In the genomic region with DNA sequence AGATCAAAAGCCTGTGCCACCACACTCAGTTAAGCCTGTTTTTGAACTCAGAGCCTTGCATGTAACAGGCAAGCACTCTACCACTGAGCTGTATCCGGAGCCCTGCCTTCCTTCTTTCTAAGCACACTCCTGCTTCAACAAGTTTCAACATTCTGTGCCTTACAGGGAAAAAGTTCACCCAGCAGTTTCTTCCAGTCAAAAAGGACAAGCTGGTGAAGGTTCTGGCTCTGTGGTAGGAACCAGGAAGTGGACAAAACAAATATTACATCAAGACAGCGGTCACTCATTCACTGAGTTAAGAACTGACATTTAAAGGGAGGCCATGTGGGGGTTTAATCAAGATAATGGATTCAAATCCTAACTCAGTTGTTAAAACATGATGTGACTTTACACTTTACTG, we compare ENCODE assay signal across 30 mouse cellular contexts. TPM values are rescaled to one million over a fixed set of nuclear protein-coding genes. Genes with fewer than 3 reads are reported as not detected.
DNase-seq lines count a peak whose midpoint lies in the region; ATAC-seq and TF ChIP-seq lines count a peak whose summit lies in the region.
"Had no signal": no experiment of that assay in that cellular context is flagged by ENCODE, and none has a peak within 500 bp of the region (broad histone marks: within the 10 kb centered on the region; RNA-seq: fewer than 3 reads in every experiment).

No protein-coding gene starts in this region.

- no peak overlapping the region for H3K4me3 ChIP-seq in lung, postnatal 0 days (ENCODE audit: low read depth, low read length)
- H3K4me3 ChIP-seq in lung, adult 2 months (replicated peaks; ENCODE audit: extremely low read depth, low read depth, low read length), result no peak overlapping the region
- H3K4me3 ChIP-seq in thymus, adult 2 months (ENCODE audit: control insufficient read depth, insufficient read depth, low read length), result no peak overlapping the region
- H3K4me3 ChIP-seq: forebrain, embryonic 13.5 days; gastrocnemius, adult 2 months; heart, adult 2 months; heart, embryonic 12.5 days; hindbrain, embryonic 13.5 days; limb, embryonic 10.5 days; limb, embryonic 15.5 days; liver, embryonic 13.5 days; midbrain, embryonic 13.5 days had no signal

- H3K9ac ChIP-seq in lung, postnatal 0 days (replicated peaks; ENCODE audit: low read depth), result no peak overlapping the region
- H3K9ac ChIP-seq: forebrain, embryonic 13.5 days; heart, embryonic 12.5 days; hindbrain, embryonic 13.5 days; limb, embryonic 15.5 days; liver, embryonic 13.5 days; midbrain, embryonic 13.5 days had no signal

- TF ChIP-seq POLR2A in lung, adult 2 months (IDR thresholded peaks at IDR 0.05; ENCODE audit: borderline replicate concordance, extremely low read depth, low read depth, low read length), result no peak
- no peak for TF ChIP-seq POLR2A in thymus, adult 2 months (IDR thresholded peaks at IDR 0.05; ENCODE audit: control insufficient read depth, extremely low read depth, insufficient read depth, low read length, poor library complexity)

- DNase-seq in lung, postnatal 0 days (ENCODE audit: low spot score), result peak; percentile 61
- DNase-seq in lung, adult 2 months, result no peak
- DNase-seq in thymus, adult 2 months, result peak; percentile 8
- DNase-seq in thymus, postnatal 10 days (ENCODE audit: low spot score in 2 of 2), result no peak
- DNase-seq in naive thymus-derived CD4-positive, alpha-beta T cell, adult 2 months (ENCODE audit: low read depth), result peak; percentile 46
- no peak for DNase-seq in cerebellum, adult 9-11 months
- DNase-seq in frontal cortex, postnatal 14 days (ENCODE audit: low spot score in 2 of 2), result no peak
- DNase-seq: adrenal gland, adult 2 months; adrenal gland, postnatal 36 days; cerebellum, adult 2 months; cerebellum, postnatal 36 days; gastrocnemius, adult 2 months; gastrocnemius, postnatal 36 days; heart, adult 2 months; heart, postnatal 4 days; kidney, adult 8-10 months; kidney, postnatal 4 days; layer of hippocampus, postnatal 36 days; liver, embryonic 13.5 days; thymus, postnatal 36 days had no signal

- 50% methylated on average over 2 of the region's 2 CpGs for WGBS in lung, postnatal 0 days
- WGBS in lung, adult 2 months, result 53% methylated on average over 2 of the region's 2 CpGs
- WGBS in thymus, adult 2 months, result 66% methylated on average over 2 of the region's 2 CpGs

- TF ChIP-seq EP300 in lung, postnatal 0 days (IDR thresholded peaks at IDR 0.05), result no peak

- no peak overlapping the region for H3K27ac ChIP-seq in lung, postnatal 0 days (ENCODE audit: low read length)
- H3K27ac ChIP-seq in thymus, adult 2 months (ENCODE audit: control insufficient read depth, insufficient read depth, low read length), result no peak overlapping the region
- H3K27ac ChIP-seq: forebrain, embryonic 13.5 days; gastrocnemius, adult 2 months; heart, adult 2 months; hindbrain, embryonic 13.5 days; kidney, postnatal 0 days; limb, embryonic 10.5 days; limb, embryonic 15.5 days; liver, embryonic 13.5 days; midbrain, embryonic 13.5 days had no signal

- H3K4me1 ChIP-seq in lung, postnatal 0 days (ENCODE audit: insufficient read depth, low read depth, low read length), result no peaks in the 10 kb centered on the region
- H3K4me1 ChIP-seq in lung, adult 2 months (ENCODE audit: control insufficient read depth, insufficient read depth, low read length), result no peaks in the 10 kb centered on the region; the same call in 1 of the 2 replicates
- H3K4me1 ChIP-seq in thymus, adult 2 months (replicated peaks; ENCODE audit: control insufficient read depth, insufficient read depth, low read length), result peaks cover 7% of the 10 kb centered on the region

- TF ChIP-seq CTCF in lung, postnatal 0 days (IDR thresholded peaks at IDR 0.05), result no peak
- no peak for TF ChIP-seq CTCF in lung, adult 2 months (IDR thresholded peaks at IDR 0.05; ENCODE audit: insufficient read depth, low read length)
- no peak for TF ChIP-seq CTCF in thymus, adult 2 months (IDR thresholded peaks at IDR 0.05; ENCODE audit: borderline replicate concordance, control insufficient read depth, extremely low read depth, insufficient read depth, low read length, poor library complexity)

- H3K27me3 ChIP-seq in lung, postnatal 0 days (replicated peaks; ENCODE audit: insufficient read depth, low read length), result no peaks in the 10 kb centered on the region
- no peaks in the 10 kb centered on the region for H3K27me3 ChIP-seq in thymus, adult 2 months (ENCODE audit: control insufficient read depth, insufficient read depth, low read length)
- H3K27me3 ChIP-seq: forebrain, embryonic 13.5 days; heart, embryonic 12.5 days; hindbrain, embryonic 13.5 days; limb, embryonic 15.5 days; liver, embryonic 13.5 days; midbrain, embryonic 13.5 days had no signal

- H3K4me2 ChIP-seq in lung, postnatal 0 days (replicated peaks; ENCODE audit: low read depth, low read length), result no peak overlapping the region
- H3K4me2 ChIP-seq: forebrain, embryonic 13.5 days; heart, embryonic 12.5 days; hindbrain, embryonic 13.5 days; limb, embryonic 15.5 days; midbrain, embryonic 13.5 days had no signal

- ATAC-seq in lung, postnatal 0 days, result no peak
- ATAC-seq: CD4-positive, CD25-positive, alpha-beta regulatory T cell, adult 4 months; forebrain, embryonic 13.5 days; intestine, embryonic 16.5 days; midbrain, embryonic 13.5 days had no signal

- H3K36me3 ChIP-seq in lung, postnatal 0 days (ENCODE audit: insufficient read depth, low read length), result peaks cover 6% of the 10 kb centered on the region; the same call in 1 of the 2 replicates
- H3K36me3 ChIP-seq in thymus, adult 2 months (ENCODE audit: control insufficient read depth, insufficient read depth, low read length), result peaks cover 14% of the 10 kb centered on the region

- no peaks in the 10 kb centered on the region for H3K9me3 ChIP-seq in lung, postnatal 0 days (ENCODE audit: low read length)
- H3K9me3 ChIP-seq: forebrain, embryonic 13.5 days; heart, embryonic 12.5 days; hindbrain, embryonic 13.5 days; limb, embryonic 10.5 days; limb, embryonic 15.5 days; liver, embryonic 13.5 days; midbrain, embryonic 13.5 days had no signal

RNA-seq across cellular contexts. Expression of a gene that starts 2.4 kb away (rescaled TPM):
- polyA plus RNA-seq in lung, postnatal 0 days (2015; fragmentation: Nextera tagmentation; extraction: Ambion mirVana), result 0.77 and 0.87 TPM in 2 replicates
- polyA plus RNA-seq in lung, adult 2 months (2012; rRNA removed), result 0.76 TPM in 1 of 2 replicates, not detected in the other
- 0.37 and 1.4 TPM in 2 replicates for polyA plus RNA-seq in thymus, adult 2 months (2012; rRNA removed)
- polyA plus RNA-seq: adrenal gland, adult 2 months; forebrain, embryonic 13.5 days; neural tube, embryonic 14.5 days had no signal

RNA-seq across cellular contexts. Expression of a gene that starts 2.5 kb away (rescaled TPM):
- polyA plus RNA-seq in lung, postnatal 0 days (2015; fragmentation: Nextera tagmentation; extraction: Ambion mirVana), result 8.8 and 13.8 TPM in 2 replicates
- 5.7 and 6.6 TPM in 2 replicates for polyA plus RNA-seq in lung, adult 2 months (2012; rRNA removed)
- polyA plus RNA-seq in thymus, adult 2 months (2012; rRNA removed), result 12.6 and 16.4 TPM in 2 replicates

RNA-seq across cellular contexts. Expression of a gene that starts 28.5 kb away (rescaled TPM):
- 7.7 and 8.0 TPM in 2 replicates for polyA plus RNA-seq in lung, postnatal 0 days (2015; fragmentation: Nextera tagmentation; extraction: Ambion mirVana)
- polyA plus RNA-seq in lung, adult 2 months (2012; rRNA removed), result 3.3 and 3.6 TPM in 2 replicates
- 7.6 and 8.4 TPM in 2 replicates for polyA plus RNA-seq in thymus, adult 2 months (2012; rRNA removed)

RNA-seq across cellular contexts. Expression of a gene that starts 28.5 kb away (rescaled TPM):
- 85.9 and 99.6 TPM in 2 replicates for polyA plus RNA-seq in lung, postnatal 0 days (2015; fragmentation: Nextera tagmentation; extraction: Ambion mirVana)
- 5.9 and 11.9 TPM in 2 replicates for polyA plus RNA-seq in lung, adult 2 months (2012; rRNA removed)
- 6.4 and 6.6 TPM in 2 replicates for polyA plus RNA-seq in thymus, adult 2 months (2012; rRNA removed)

RNA-seq across cellular contexts. Expression of a gene that starts 35.5 kb away (rescaled TPM):
- 27.0 and 33.8 TPM in 2 replicates for polyA plus RNA-seq in lung, postnatal 0 days (2015; fragmentation: Nextera tagmentation; extraction: Ambion mirVana)
- polyA plus RNA-seq in lung, adult 2 months (2012; rRNA removed), result 26.3 and 115 TPM in 2 replicates
- polyA plus RNA-seq in thymus, adult 2 months (2012; rRNA removed), result 17.4 and 19.4 TPM in 2 replicates

Comparison
In these comparisons a context has a peak if more than half of its experiments do, and no peak if none do; other contexts are left out.
1. DNase-seq: peak in lung, postnatal 0 days (single experiment), thymus, adult 2 months (single experiment) and naive thymus-derived CD4-positive, alpha-beta T cell, adult 2 months (single experiment); none in lung, adult 2 months (single experiment), thymus, postnatal 10 days (0 of 2), cerebellum, adult 9-11 months (single experiment) and frontal cortex, postnatal 14 days (0 of 2).